Mouse (Mus musculus) adrenal gland (tissue): ENCODE measurements around the gene Dock2.

Source experiments
- intact Hi-C: fragments of 180-260 bp; cut with DNase I; formaldehyde crosslinking; loops from one replicate; pipeline ENCODE4 v1.15.1; 2025

The Dock2 gene

GRCm38 (mm10) chr11:34202769-34203168, 580.9 kb downstream of the Dock2 start:
- intact Hi-C loops = no loop called here

- intact Hi-C loops = no loop called here
Observed at GRCm38 (mm10) chr11:34195142-34195541, 588.5 kb downstream of the Dock2 start.

GRCm38 (mm10) chr11:34194158-34194941, 589.3 kb downstream of the Dock2 start:
- intact Hi-C loops = no loop called here

DNA sequence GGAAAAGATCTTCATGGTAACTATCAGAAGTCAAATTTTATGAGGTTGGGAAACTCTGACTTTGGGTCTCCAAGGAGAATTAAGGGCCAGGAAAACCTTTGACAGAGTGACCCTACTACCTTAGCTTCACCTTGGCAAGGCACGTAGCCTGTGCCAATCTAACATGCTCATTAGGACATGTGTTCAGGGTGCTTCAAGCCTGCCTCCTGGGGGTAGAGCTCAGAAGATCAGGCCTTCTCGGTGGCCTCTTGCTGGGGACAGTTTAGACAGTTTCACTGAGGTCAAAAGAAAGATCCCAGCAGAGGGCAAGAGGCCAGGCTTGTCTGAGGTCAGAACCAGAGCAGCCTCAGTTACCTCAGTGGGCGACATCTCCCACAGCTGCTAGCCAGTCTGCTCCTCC, 590.0 kb downstream of the Dock2 start:
- intact Hi-C loops = no loop called here

DNA sequence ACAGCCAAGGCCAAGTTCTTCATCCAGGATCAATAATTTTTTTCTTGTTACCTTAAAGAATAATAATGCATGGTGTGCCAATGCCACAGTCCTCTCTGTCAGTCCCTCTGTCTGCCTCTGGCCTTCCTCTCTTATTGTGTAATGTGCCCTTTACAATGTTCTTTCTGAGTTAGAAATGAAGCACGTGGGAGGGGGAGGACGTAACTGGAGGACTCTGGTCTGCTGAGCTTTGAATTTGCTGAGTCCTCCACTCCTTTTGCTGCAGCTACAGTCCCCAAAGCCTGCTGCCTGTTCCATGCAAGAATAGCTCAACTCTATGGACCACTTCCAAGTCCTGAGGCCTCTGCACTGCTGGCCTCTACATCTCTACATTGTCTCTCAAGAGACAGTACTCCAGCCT, 599.4 kb downstream of the Dock2 start:
- intact Hi-C loops = no loop called here

DNA sequence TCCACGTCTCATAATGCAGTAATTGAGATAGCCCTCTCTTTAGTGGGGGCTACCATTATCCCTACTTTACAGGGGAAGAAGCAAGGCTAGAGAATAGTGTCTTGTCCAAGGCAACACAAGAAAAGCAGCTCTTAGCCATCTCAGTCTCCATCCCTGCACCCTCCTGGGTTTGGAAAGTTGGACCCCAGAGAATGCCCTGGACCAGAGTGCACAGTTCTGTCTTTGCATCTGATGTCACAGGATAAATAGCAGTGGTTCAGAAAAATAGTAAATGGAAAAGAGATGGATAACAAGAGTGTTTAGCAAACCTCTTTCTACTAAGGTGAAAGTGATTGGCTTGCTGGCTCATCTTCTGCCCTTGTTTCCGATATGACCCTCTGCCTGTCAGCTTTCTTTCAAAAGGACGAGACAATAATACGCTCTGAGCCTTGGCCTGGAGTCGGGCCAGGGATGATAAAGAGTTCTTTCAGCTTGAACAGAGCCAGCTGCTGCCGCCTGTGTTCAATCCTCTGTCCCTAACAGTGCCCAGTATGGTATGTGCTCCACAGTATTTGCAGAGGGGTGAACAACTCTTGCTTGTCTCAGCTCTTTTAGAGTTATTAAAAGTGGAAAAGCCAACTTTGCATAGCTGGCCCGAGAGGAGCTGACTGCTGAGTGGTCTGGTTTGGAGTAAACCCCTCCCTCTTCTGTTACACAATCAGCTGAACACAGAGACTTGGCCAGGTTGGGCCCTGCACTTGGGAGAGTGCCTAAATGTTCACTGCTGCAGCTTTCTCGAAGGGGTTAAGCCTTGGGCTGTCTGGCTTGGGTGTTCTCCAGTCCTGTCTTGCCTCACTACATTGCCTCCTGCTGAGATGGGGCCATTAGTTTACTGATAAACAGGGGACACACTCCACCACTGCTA, 602.2 kb downstream of the Dock2 start:
- intact Hi-C loops = no loop called here

GRCm38 (mm10) chr11:34178752-34179151, 604.9 kb downstream of the Dock2 start:
- intact Hi-C loops = no loop called here
